ENCODE assay signal across 9 mouse cellular contexts in genomic region chr4:123633874-123634273, GRCm38 (mm10). TPM values are rescaled to one million over a fixed set of nuclear protein-coding genes. Genes with fewer than 3 reads are reported as not detected.
DNase-seq lines count a peak whose midpoint lies in the region; TF ChIP-seq lines count a peak whose summit lies in the region.
"Had no signal": no experiment of that assay in that cellular context is flagged by ENCODE, and none has a peak within 500 bp of the region (broad histone marks: within the 10 kb centered on the region; RNA-seq: fewer than 3 reads in every experiment).

No protein-coding gene starts in this region.

- H3K79me2 ChIP-seq in heart, adult 2 months (replicated peaks; ENCODE audit: control insufficient read depth, insufficient read depth, low read length): peaks cover 3% of the 10 kb centered on the region; the same call in 1 of the 2 replicates
- peaks cover 20% of the 10 kb centered on the region for H3K79me2 ChIP-seq in liver, adult 2 months (ENCODE audit: control insufficient read depth, insufficient read depth, low read length)

- H3K27me3 ChIP-seq in heart, adult 2 months (ENCODE audit: control insufficient read depth, insufficient read depth, low read length): no peaks in the 10 kb centered on the region
- H3K27me3 ChIP-seq in liver, adult 2 months (ENCODE audit: control insufficient read depth, insufficient read depth, low read length): 0 out of 2 replicates have a peak, but pooled peaks cover 2% of the 10 kb centered on the region

- intact Hi-C loops in heart, adult 2 months (cut with DNase I): loop anchor here (1.0 to 2.0 kb wide), 3 partner anchors 29 to 45 kb away; no protein-coding TSS in a partner anchor
- intact Hi-C loops in heart, postnatal 36 days (cut with DNase I): loop anchor here (1.0 to 2.0 kb wide), 2 partner anchors 30 to 45 kb away; no protein-coding TSS in a partner anchor

- no peak overlapping the region for H3K9ac ChIP-seq in heart, adult 2 months (ENCODE audit: low read depth, low read length)
- no peak overlapping the region for H3K9ac ChIP-seq in liver, adult 2 months (ENCODE audit: low read depth, low read length)

- no peak for TF ChIP-seq CTCF in heart, adult 2 months (IDR thresholded peaks at IDR 0.05)
- TF ChIP-seq CTCF in liver, adult 2 months (IDR thresholded peaks at IDR 0.05; ENCODE audit: low read depth, low read length): no peak
- TF ChIP-seq CTCF in cortical plate, adult 2 months (IDR thresholded peaks at IDR 0.05; ENCODE audit: extremely low read depth, insufficient read depth, low read length): no peak

- no peak for TF ChIP-seq EP300 in heart, adult 2 months (IDR thresholded peaks at IDR 0.05; ENCODE audit: insufficient read depth, low read depth, low read length)

- no peak for TF ChIP-seq POLR2A in heart, adult 2 months (IDR thresholded peaks at IDR 0.05; ENCODE audit: insufficient read depth, low read depth, low read length)
- no peak for TF ChIP-seq POLR2A in liver, adult 2 months (IDR thresholded peaks at IDR 0.05; ENCODE audit: extremely low read depth, insufficient read depth, low read length)
- no peak for TF ChIP-seq POLR2A in cortical plate, adult 2 months (IDR thresholded peaks at IDR 0.05; ENCODE audit: extremely low read depth, insufficient read depth, low read length)

- peak overlapping the region; percentile 75 for H3K27ac ChIP-seq in heart, adult 2 months
- peak overlapping the region; percentile 28 for H3K27ac ChIP-seq in liver, adult 2 months (replicated peaks; ENCODE audit: insufficient read depth, low read depth, low read length)
- H3K27ac ChIP-seq in cortical plate, adult 2 months (ENCODE audit: insufficient read depth, low read length): peak overlapping the region; percentile 81; the same call in 1 of the 2 replicates

- H3K4me1 ChIP-seq in heart, adult 2 months (ENCODE audit: control insufficient read depth, insufficient read depth, low read length): peaks cover 19% of the 10 kb centered on the region
- peaks cover 12% of the 10 kb centered on the region; the same call in 1 of the 2 replicates for H3K4me1 ChIP-seq in liver, adult 2 months (ENCODE audit: control insufficient read depth, insufficient read depth, low read length)
- peaks cover 4% of the 10 kb centered on the region; the same call in 1 of the 2 replicates for H3K4me1 ChIP-seq in cortical plate, adult 2 months (ENCODE audit: control insufficient read depth, insufficient read depth, low read length)

- no peak overlapping the region for H3K4me3 ChIP-seq in heart, adult 2 months
- H3K4me3 ChIP-seq in liver, adult 2 months (ENCODE audit: insufficient read depth, low read depth, low read length): no peak overlapping the region
- H3K4me3 ChIP-seq in cortical plate, adult 2 months (ENCODE audit: insufficient read depth, low read length): no peak overlapping the region

- WGBS in heart, adult 2 months: 58% methylated on average over 4 of the region's 4 CpGs
- 74% methylated on average over 4 of the region's 4 CpGs for WGBS in liver, adult 2 months

- peaks cover 7% of the 10 kb centered on the region for H3K36me3 ChIP-seq in heart, adult 2 months (ENCODE audit: control insufficient read depth, insufficient read depth, low read length)
- peaks cover 2% of the 10 kb centered on the region; the same call in 1 of the 2 replicates for H3K36me3 ChIP-seq in liver, adult 2 months (ENCODE audit: control insufficient read depth, insufficient read depth, low read length)

- no peak for DNase-seq in heart, adult 2 months
- DNase-seq in heart, postnatal 36 days: no peak
- DNase-seq in liver, adult 2 months (ENCODE audit: extremely low read depth, low read depth, low spot score): peak; percentile 24
- no peak for DNase-seq in liver
- DNase-seq in kidney, postnatal 14 days: peak; percentile 53
- DNase-seq in urinary bladder, postnatal 36 days (ENCODE audit: low spot score in 2 of 2): no peak
- DNase-seq in urinary bladder, adult 18-20 months (ENCODE audit: low spot score in 2 of 2): no peak
- DNase-seq: right cerebral cortex, adult 18-20 months had no signal

RNA-seq across cellular contexts. Expression of gene Macf1, which starts 50.3 kb away (rescaled TPM):
- total RNA-seq in heart, adult 2 months (2021): 100 to 1,000 TPM; 222 to 223 TPM
- 71.4 and 102 TPM in 2 replicates for polyA plus RNA-seq in heart, adult 2 months (2012; rRNA removed)
- total RNA-seq in heart, postnatal 36 days (2021): 100 to 1,000 TPM; 228 to 240 TPM
- total RNA-seq in liver, adult 2 months (2014; rRNA removed): 66.4 and 70.7 TPM in 2 replicates
- 14.0 and 16.6 TPM in 2 replicates for polyA plus RNA-seq in liver, adult 2 months (2012; rRNA removed)
- 137 and 141 TPM in 2 replicates for polyA plus RNA-seq in cortical plate, adult 2 months (2012; rRNA removed)

Comparison
In these comparisons a context has a peak if more than half of its experiments do, and no peak if none do; other contexts are left out.
1. DNase-seq: peak in liver, adult 2 months (single experiment) and kidney, postnatal 14 days (single experiment); none in heart, adult 2 months (0 of 2), heart, postnatal 36 days (0 of 2), liver (single experiment), urinary bladder, postnatal 36 days (0 of 2) and urinary bladder, adult 18-20 months (0 of 2).
2. H3K27ac ChIP-seq: peak in every context shown above with its lines; median percentile 81 in cortical plate, adult 2 months; 75 in heart, adult 2 months; 28 in liver, adult 2 months.